Mouse (Mus musculus): ENCODE data around the gene BC049715. TPM values are rescaled to one million over a fixed set of nuclear protein-coding genes. Genes with fewer than 3 reads are reported as not detected.
"Not testable (repeated sequence)": the region's sequence is repeated elsewhere in the genome, so short reads cannot be mapped to it uniquely, and the experiment has no call there.

Gene BC049715
- total RNA-seq, 1 experiment from 2014 or later: 6.3 TPM

- no peak for ATAC-seq (ENCODE audit: extremely low read depth, insufficient number of reproducible peaks, low FRiP score, poor library complexity, severe bottlenecking)
Observed at GRCm38 (mm10) chr6:136881678-136882077, 54.3 kb downstream of the BC049715 start.

GRCm38 (mm10) chr6:136883431-136883915 is 56.0 kb downstream of the BC049715 start:
- ATAC-seq (ENCODE audit: extremely low read depth, insufficient number of reproducible peaks, low FRiP score, poor library complexity, severe bottlenecking): no peak

GRCm38 (mm10) chr6:136883961-136884360 is 56.5 kb downstream of the BC049715 start:
- no peak for ATAC-seq (ENCODE audit: extremely low read depth, insufficient number of reproducible peaks, low FRiP score, poor library complexity, severe bottlenecking)

- not testable (repeated sequence) for ATAC-seq (ENCODE audit: extremely low read depth, insufficient number of reproducible peaks, low FRiP score, poor library complexity, severe bottlenecking)
Observed at GRCm38 (mm10) chr6:136884766-136885165, 57.3 kb downstream of the BC049715 start.

GRCm38 (mm10) chr6:136887854-136888253 is 60.4 kb downstream of the BC049715 start:
- no peak for ATAC-seq (ENCODE audit: extremely low read depth, insufficient number of reproducible peaks, low FRiP score, poor library complexity, severe bottlenecking)

- no peak for ATAC-seq (ENCODE audit: extremely low read depth, insufficient number of reproducible peaks, low FRiP score, poor library complexity, severe bottlenecking)
Observed at GRCm38 (mm10) chr6:136889067-136889466, 61.6 kb downstream of the BC049715 start.

GRCm38 (mm10) chr6:136889554-136889953 is 62.1 kb downstream of the BC049715 start:
- ATAC-seq (ENCODE audit: extremely low read depth, insufficient number of reproducible peaks, low FRiP score, poor library complexity, severe bottlenecking): no peak

Other genes with a start within 250 kb of the BC049715 start
- 276 and 296 TPM in 2 replicates for gene Plbd1, start 165.7 kb upstream of the BC049715 start, total RNA-seq (2017)
- 0.23 and 0.37 TPM in 2 replicates for gene Gucy2c, start 45.9 kb upstream of the BC049715 start, total RNA-seq (2017)
- gene Hist4h4, start 23.2 kb upstream of the BC049715 start, total RNA-seq (2017): 22.1 and 23.3 TPM in 2 replicates
- gene H2afj, start 19.4 kb upstream of the BC049715 start, total RNA-seq (2017): 50.2 and 56.9 TPM in 2 replicates
- 90.1 and 103 TPM in 2 replicates for gene Wbp11, start 607 bp downstream of the BC049715 start, total RNA-seq (2017)
- 0.35 TPM in 1 of 2 replicates, not detected in the other for gene Smco3, start 7.8 kb downstream of the BC049715 start, total RNA-seq (2017)
- 1.9 and 2.8 TPM in 2 replicates for gene Art4, start 30.1 kb downstream of the BC049715 start, total RNA-seq (2017)
- not detected in 2 replicates for gene Mgp, start 48.2 kb downstream of the BC049715 start, total RNA-seq (2017)
- 12.0 and 12.5 TPM in 2 replicates for gene Erp27, start 94.6 kb downstream of the BC049715 start, total RNA-seq (2017)
- 0.35 TPM in 1 of 2 replicates, not detected in the other for gene Pde6h, start 96.2 kb downstream of the BC049715 start, total RNA-seq (2017)
- gene Arhgdib, start 114.3 kb downstream of the BC049715 start, total RNA-seq (2017): 1,086 and 1,117 TPM in 2 replicates